ENCODE assay signal across 18 mouse cellular contexts in the genomic region with DNA sequence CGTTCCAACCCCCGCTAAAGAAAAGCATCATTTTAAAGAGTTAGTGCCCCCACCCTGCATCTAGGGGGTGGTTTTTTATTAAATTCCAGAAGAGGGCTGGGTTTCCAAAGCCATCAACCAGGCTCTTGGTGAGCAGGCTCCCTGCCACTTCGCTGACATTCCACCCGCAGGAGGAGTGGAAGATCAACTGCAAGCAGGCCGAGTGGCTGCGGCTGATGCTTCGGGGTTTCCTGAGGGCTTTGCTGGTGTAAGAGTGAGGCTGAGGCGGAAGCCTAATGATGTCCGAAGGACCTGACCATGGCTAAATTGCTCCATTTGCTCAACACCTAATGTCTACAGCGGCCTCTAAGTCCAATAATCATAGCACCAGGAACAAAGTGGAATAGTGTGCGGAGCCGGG.
DNase-seq lines count a peak whose midpoint lies in the region; ATAC-seq and TF ChIP-seq lines count a peak whose summit lies in the region.
"Had no signal": no experiment of that assay in that cellular context is flagged by ENCODE, and none has a peak within 500 bp of the region (broad histone marks: within the 10 kb centered on the region; RNA-seq: fewer than 3 reads in every experiment).

No protein-coding gene starts in this region.

- TF ChIP-seq CTCF in kidney, postnatal 0 days (IDR thresholded peaks at IDR 0.05; ENCODE audit: low read depth): no peak

- no peaks in the 10 kb centered on the region for H3K4me1 ChIP-seq in kidney, postnatal 0 days (replicated peaks; ENCODE audit: insufficient read depth, low read length)
- H3K4me1 ChIP-seq in embryonic facial prominence, embryonic 11.5 days (ENCODE audit: control insufficient read depth, insufficient read depth, low read length): no peaks in the 10 kb centered on the region
- H3K4me1 ChIP-seq in limb, embryonic 12.5 days (replicated peaks): peaks cover 16% of the 10 kb centered on the region
- H3K4me1 ChIP-seq: intestine, embryonic 15.5 days had no signal

- DNase-seq in embryo, embryonic 10 days (ENCODE audit: low spot score): peak; percentile 46
- DNase-seq in embryo, embryonic 9.5 days (ENCODE audit: extremely low spot score): no peak
- peak; percentile 54 for DNase-seq in kidney, postnatal 0 days (ENCODE audit: low spot score)
- DNase-seq in kidney, adult 11 months: no peak
- no peak for DNase-seq in embryonic facial prominence, embryonic 11.5 days (ENCODE audit: low spot score)
- no peak for DNase-seq in spleen, postnatal 4 days (ENCODE audit: low spot score in 2 of 2)
- DNase-seq in thymus, postnatal 14 days: no peak
- DNase-seq: adrenal gland, adult 8-10 months; cerebellum, adult 9-10 months; gastrocnemius, postnatal 10 days; right cerebral cortex, postnatal 14 days; thymus, adult 2 months had no signal

- H3K4me2 ChIP-seq in kidney, postnatal 0 days (ENCODE audit: low read length): peak overlapping the region; percentile 48
- no peak overlapping the region for H3K4me2 ChIP-seq in embryonic facial prominence, embryonic 11.5 days (ENCODE audit: low read depth, low read length)
- H3K4me2 ChIP-seq in limb, embryonic 12.5 days: peak overlapping the region; percentile 23; the same call in 1 of the 2 replicates
- H3K4me2 ChIP-seq: hindbrain, embryonic 12.5 days; intestine, embryonic 15.5 days had no signal

- H3K36me3 ChIP-seq in kidney, postnatal 0 days (ENCODE audit: insufficient read depth, low read length): no peaks in the 10 kb centered on the region
- H3K36me3 ChIP-seq in embryonic facial prominence, embryonic 11.5 days (replicated peaks; ENCODE audit: control insufficient read depth, insufficient read depth, low read depth, low read length): no peaks in the 10 kb centered on the region
- no peaks in the 10 kb centered on the region for H3K36me3 ChIP-seq in limb, embryonic 12.5 days
- H3K36me3 ChIP-seq: hindbrain, embryonic 12.5 days; intestine, embryonic 15.5 days; midbrain, embryonic 10.5 days had no signal

- peak overlapping the region; percentile 22; the same call in 1 of the 2 replicates for H3K4me3 ChIP-seq in kidney, postnatal 0 days (replicated peaks; ENCODE audit: low read depth, low read length)
- H3K4me3 ChIP-seq in embryonic facial prominence, embryonic 11.5 days (ENCODE audit: low read depth, low read length): no peak overlapping the region
- H3K4me3 ChIP-seq in limb, embryonic 12.5 days (replicated peaks): no peak overlapping the region
- H3K4me3 ChIP-seq: hindbrain, embryonic 12.5 days; intestine, embryonic 15.5 days; midbrain, embryonic 10.5 days had no signal

- H3K9ac ChIP-seq in kidney, postnatal 0 days (ENCODE audit: low read depth, low read length): no peak overlapping the region
- H3K9ac ChIP-seq in embryonic facial prominence, embryonic 11.5 days (replicated peaks; ENCODE audit: low read length): no peak overlapping the region
- no peak overlapping the region for H3K9ac ChIP-seq in limb, embryonic 12.5 days (replicated peaks)
- H3K9ac ChIP-seq: hindbrain, embryonic 12.5 days; intestine, embryonic 15.5 days had no signal

- ATAC-seq in kidney, postnatal 0 days (replicated peaks; ENCODE audit: low FRiP score, low read depth): no peak
- 0 out of 2 replicates have a peak, but pooled peaks have one; percentile 34 for ATAC-seq in embryonic facial prominence, embryonic 11.5 days (replicated peaks; ENCODE audit: insufficient number of reproducible peaks, low FRiP score, low TSS enrichment, low read depth)
- ATAC-seq in limb, embryonic 12.5 days (ENCODE audit: insufficient number of reproducible peaks, insufficient read depth, low FRiP score, low TSS enrichment, low read depth): peak; percentile 52; the same call in 1 of the 2 replicates
- ATAC-seq: forebrain, embryonic 16.5 days; intestine, embryonic 15.5 days had no signal

- no peak overlapping the region for H3K27ac ChIP-seq in kidney, postnatal 0 days
- H3K27ac ChIP-seq in embryonic facial prominence, embryonic 11.5 days (replicated peaks; ENCODE audit: low read depth, low read length): no peak overlapping the region
- H3K27ac ChIP-seq in limb, embryonic 12.5 days: peak overlapping the region; percentile 53
- H3K27ac ChIP-seq: hindbrain, embryonic 12.5 days; intestine, embryonic 15.5 days; midbrain, embryonic 10.5 days had no signal

- no peaks in the 10 kb centered on the region for H3K27me3 ChIP-seq in kidney, postnatal 0 days (ENCODE audit: insufficient read depth, low read length)
- no peaks in the 10 kb centered on the region for H3K27me3 ChIP-seq in embryonic facial prominence, embryonic 11.5 days (ENCODE audit: control insufficient read depth, insufficient read depth, low read length)
- no peaks in the 10 kb centered on the region for H3K27me3 ChIP-seq in limb, embryonic 12.5 days
- H3K27me3 ChIP-seq: CH12.LX; hindbrain, embryonic 12.5 days; intestine, embryonic 15.5 days had no signal

- 18% methylated on average over 12 of the region's 12 CpGs for WGBS in kidney, postnatal 0 days
- 59% methylated on average over 12 of the region's 12 CpGs for WGBS in embryonic facial prominence, embryonic 11.5 days
- 47% methylated on average over 12 of the region's 12 CpGs for WGBS in limb, embryonic 12.5 days

- no peaks in the 10 kb centered on the region for H3K9me3 ChIP-seq in kidney, postnatal 0 days (replicated peaks; ENCODE audit: low read length)
- no peaks in the 10 kb centered on the region for H3K9me3 ChIP-seq in embryonic facial prominence, embryonic 11.5 days (replicated peaks; ENCODE audit: control insufficient read depth, low read length)
- no peaks in the 10 kb centered on the region for H3K9me3 ChIP-seq in limb, embryonic 12.5 days
- H3K9me3 ChIP-seq: hindbrain, embryonic 12.5 days; intestine, embryonic 15.5 days; midbrain, embryonic 10.5 days had no signal

Comparison
In these comparisons a context has a peak if more than half of its experiments do, and no peak if none do; other contexts are left out.
1. DNase-seq: peak in embryo, embryonic 10 days (single experiment) and kidney, postnatal 0 days (single experiment); none in embryo, embryonic 9.5 days (single experiment), kidney, adult 11 months (single experiment), embryonic facial prominence, embryonic 11.5 days (single experiment), spleen, postnatal 4 days (0 of 2) and thymus, postnatal 14 days (single experiment).